Mouse (Mus musculus) forebrain, embryonic 13.5 days (tissue): Measurements from ENCODE around the gene Marcks. TPM values are rescaled to one million over a fixed set of nuclear protein-coding genes. Genes with fewer than 3 reads are reported as not detected.

Source experiments
- ATAC-seq: fragments of 200-750 bp; cut with Nextera tagmentation; 2 replicates; pipeline ENCODE4 v1.8.0; 2017
- H3K27ac ChIP-seq: fragments of 300-500 bp; sonication (generic); 2 replicates; pipeline ENCODE4 v1.5.1; 2015; ENCODE audit warnings: inconsistent platforms, mild to moderate bottlenecking, moderate library complexity
- H3K27me3 ChIP-seq: fragments of 300-500 bp; sonication (generic); 2 replicates; pipeline ENCODE4 v1.6.1; 2015; ENCODE audit warnings: mild to moderate bottlenecking, inconsistent platforms
- H3K36me3 ChIP-seq: fragments of 300-500 bp; sonication (generic); 2 replicates; pipeline ENCODE4 v1.6.1; 2015; ENCODE audit warnings: mild to moderate bottlenecking, inconsistent platforms; ENCODE audit not compliant: poor library complexity, severe bottlenecking
- H3K4me1 ChIP-seq: fragments of 300-500 bp; sonication (generic); 2 replicates; pipeline ENCODE4 v1.6.1; 2015; ENCODE audit warnings: inconsistent platforms
- H3K4me2 ChIP-seq: fragments of 300-500 bp; sonication (generic); 2 replicates; pipeline ENCODE4 v1.6.1; 2015; ENCODE audit warnings: inconsistent platforms, mild to moderate bottlenecking, moderate library complexity
- H3K4me3 ChIP-seq: fragments of 300-500 bp; sonication (generic); 2 replicates; pipeline ENCODE4 v1.5.1; 2015; ENCODE audit warnings: mild to moderate bottlenecking, inconsistent platforms
- H3K9ac ChIP-seq: fragments of 300-500 bp; sonication (generic); 2 replicates; pipeline ENCODE4 v1.6.1; 2015; ENCODE audit warnings: mild to moderate bottlenecking, inconsistent platforms
- H3K9me3 ChIP-seq: fragments of 300-500 bp; sonication (generic); replicated peaks from 2 replicates; pipeline ENCODE4 v1.6.1; 2016; ENCODE audit warnings: inconsistent platforms
- WGBS: fragments of 180-500 bp; shearing (Covaris S2); methylation state at CpG from one replicate; pipeline ENCODE4 v1.1.7; 2015; 5-methylcytosine and 5-hydroxymethylcytosine counted together
- polyA plus RNA-seq: library from polyadenylated mRNA; unstranded; fragments of >200 nt; fragmentation: Nextera tagmentation; extraction: Ambion mirVana; gene quantifications from 2 replicates; pipeline ENCODE4 v1.2.1, GENCODE M21; 2015

Marcks gene
- polyA plus RNA-seq, 1 experiment from 2014 or later, result 289 TPM

DNA sequence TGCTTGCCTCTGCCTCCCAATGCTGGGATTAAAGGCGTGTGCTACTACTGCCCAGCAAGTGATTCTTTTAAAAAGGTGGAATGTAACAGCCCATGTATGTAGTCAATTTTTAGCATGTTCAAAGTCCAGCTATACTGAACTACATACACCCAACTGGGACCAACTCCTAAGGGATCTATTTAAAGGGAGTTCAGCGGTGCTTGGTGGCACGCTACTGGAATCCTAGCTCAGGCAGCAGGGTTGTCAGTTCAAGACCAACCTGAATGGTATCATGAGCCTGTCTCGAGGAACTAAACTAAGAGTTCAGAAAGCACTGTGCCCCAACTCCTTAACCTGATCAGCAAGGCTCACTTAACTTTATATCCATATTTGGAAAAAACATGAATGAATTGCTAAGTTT, 6.0 kb downstream of the Marcks start:
- Histone ChIP-seq H3K27ac (no peak overlapping the region), H3K4me2 (no peak overlapping the region), H3K9me3 (no peaks in the 10 kb centered on the region; the same call in 1 of the 2 replicates), H3K36me3 (peaks cover 46% of the 10 kb centered on the region), H3K4me1 (peaks cover 11% of the 10 kb centered on the region), H3K4me3 (no peak overlapping the region), H3K27me3 (no peaks in the 10 kb centered on the region), H3K9ac (no peak overlapping the region)
- no peak for ATAC-seq
- WGBS, result 90% methylated on average over 4 of the region's 4 CpGs

DNA sequence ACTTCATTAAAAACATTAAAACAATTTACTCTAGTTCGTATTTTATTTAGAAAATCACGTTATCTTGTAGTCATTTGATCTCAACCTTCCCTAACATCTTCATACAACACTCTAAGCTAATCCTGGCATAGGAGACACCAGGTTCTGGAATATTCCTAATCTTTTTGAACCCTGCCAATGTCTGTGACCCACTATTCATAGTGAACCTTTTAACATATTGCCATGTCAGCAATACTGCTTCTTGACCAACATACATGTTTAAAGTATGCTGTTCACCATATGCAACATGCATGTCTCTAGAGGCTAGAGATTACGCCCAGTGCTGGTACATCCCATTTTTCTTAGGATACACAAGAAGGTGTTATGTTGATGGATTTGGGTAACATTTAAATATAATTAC, 9.1 kb downstream of the Marcks start:
- H3K9me3 ChIP-seq, result no peaks in the 10 kb centered on the region; the same call in 1 of the 2 replicates
- H3K9ac ChIP-seq, result no peak overlapping the region
- H3K27me3 ChIP-seq, result no peaks in the 10 kb centered on the region
- peaks cover 7% of the 10 kb centered on the region for H3K4me1 ChIP-seq
- H3K36me3 ChIP-seq, result peaks cover 31% of the 10 kb centered on the region
- no peak for ATAC-seq
- H3K27ac ChIP-seq, result no peak overlapping the region
- WGBS, result 95% methylated on average over 3 of the region's 3 CpGs
- H3K4me2 ChIP-seq, result no peak overlapping the region
- no peak overlapping the region for H3K4me3 ChIP-seq

DNA sequence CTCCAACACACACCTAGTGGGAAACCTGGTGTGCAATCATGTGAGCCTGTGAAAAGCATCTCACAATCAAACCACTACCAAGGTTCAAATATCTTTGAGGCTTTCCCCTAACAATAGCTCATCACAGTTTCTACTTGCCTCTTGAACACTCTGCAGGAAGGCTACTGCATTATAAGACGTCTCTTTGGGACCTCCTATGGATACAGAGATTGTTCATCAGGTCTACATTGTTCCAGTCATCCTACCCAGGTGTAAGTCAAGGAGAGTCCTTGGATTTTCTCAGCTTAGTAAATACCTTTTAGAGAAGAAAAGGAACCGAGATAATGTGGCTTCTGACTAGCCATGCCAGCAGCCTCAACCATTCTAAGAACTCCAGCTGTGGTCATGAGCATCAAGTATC, 23.4 kb downstream of the Marcks start:
- Histone ChIP-seq H3K36me3 (no peaks in the 10 kb centered on the region), H3K9me3 (no peaks in the 10 kb centered on the region), H3K4me2 (no peak overlapping the region), H3K9ac (no peak overlapping the region), H3K4me1 (no peaks in the 10 kb centered on the region), H3K27ac (no peak overlapping the region), H3K27me3 (no peaks in the 10 kb centered on the region), H3K4me3 (no peak overlapping the region)
- WGBS, result 58% methylated on average over 2 of the region's 2 CpGs
- no peak for ATAC-seq

DNA sequence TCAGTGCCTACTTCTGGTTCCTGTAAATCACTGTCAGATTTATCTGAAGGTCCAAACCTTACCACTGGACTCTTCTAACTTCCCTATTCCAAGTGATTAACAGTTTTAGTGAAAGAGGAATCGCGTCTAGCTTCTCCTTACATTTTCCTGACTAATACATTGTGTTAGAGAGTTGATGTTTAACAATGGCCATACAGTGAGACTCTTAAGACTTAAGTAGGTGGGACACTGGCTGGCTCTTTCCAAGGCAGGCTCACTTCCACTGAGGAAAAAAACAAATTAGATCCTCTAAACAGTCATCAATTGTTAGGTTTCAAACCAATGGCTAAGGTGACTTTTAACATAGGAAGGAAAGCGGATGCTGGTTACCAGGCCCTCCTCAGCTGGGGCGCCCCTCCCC, 25.9 kb downstream of the Marcks start:
- no peaks in the 10 kb centered on the region for H3K36me3 ChIP-seq
- no peak overlapping the region for H3K27ac ChIP-seq
- H3K4me3 ChIP-seq, result no peak overlapping the region
- H3K9ac ChIP-seq, result no peak overlapping the region
- ATAC-seq, result no peak
- no peaks in the 10 kb centered on the region for H3K27me3 ChIP-seq
- H3K4me2 ChIP-seq, result no peak overlapping the region
- H3K4me1 ChIP-seq, result no peaks in the 10 kb centered on the region
- 83% methylated on average over 4 of the region's 4 CpGs for WGBS
- H3K9me3 ChIP-seq, result no peaks in the 10 kb centered on the region

DNA sequence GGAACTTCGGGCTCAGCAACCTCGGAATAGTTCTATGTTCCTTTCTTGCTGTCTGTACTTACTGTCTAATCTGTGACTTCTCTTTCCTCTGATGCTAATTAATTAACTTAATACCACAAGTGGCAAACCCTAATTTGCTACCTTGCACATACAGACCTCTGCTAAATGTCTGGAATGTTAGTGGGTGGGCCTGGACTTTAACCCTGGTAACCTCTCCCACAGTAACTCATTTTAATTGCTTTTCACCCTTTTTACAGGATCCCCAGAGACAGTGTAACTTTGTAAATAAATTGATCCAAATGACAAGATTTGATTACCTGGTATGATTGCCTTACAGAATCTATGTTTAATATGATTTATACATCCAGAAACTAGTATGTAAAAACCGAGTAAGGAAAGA, 26.4 kb downstream of the Marcks start:
- Histone ChIP-seq H3K4me2 (no peak overlapping the region), H3K9ac (no peak overlapping the region)
- ATAC-seq, result no peak

DNA sequence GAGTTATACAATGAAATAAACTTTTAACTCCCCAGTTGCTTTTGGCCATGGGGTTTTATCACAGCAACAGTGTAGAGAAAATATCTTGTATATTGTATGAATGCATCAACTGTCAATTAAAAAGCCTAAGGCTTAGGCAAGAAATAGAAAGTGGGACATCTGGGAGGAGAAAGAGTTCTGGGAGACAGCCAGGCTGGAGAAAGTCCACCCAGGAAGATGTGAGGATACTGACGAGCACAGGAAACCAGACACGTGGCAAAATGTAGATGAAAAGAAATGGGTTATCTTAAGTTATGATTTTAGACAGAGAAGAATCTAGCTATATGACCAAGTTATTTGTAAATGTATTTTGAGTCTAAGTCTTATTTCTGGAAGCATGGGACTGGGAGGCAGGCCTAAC, 27.3 kb downstream of the Marcks start:
- H3K9ac ChIP-seq, result no peak overlapping the region
- no peaks in the 10 kb centered on the region for H3K36me3 ChIP-seq
- WGBS, result 91% methylated on average over 2 of the region's 2 CpGs
- no peaks in the 10 kb centered on the region for H3K9me3 ChIP-seq
- no peaks in the 10 kb centered on the region for H3K27me3 ChIP-seq
- no peak overlapping the region for H3K4me2 ChIP-seq
- H3K27ac ChIP-seq, result no peak overlapping the region
- no peak for ATAC-seq
- H3K4me1 ChIP-seq, result no peaks in the 10 kb centered on the region
- no peak overlapping the region for H3K4me3 ChIP-seq

More for the DNA sequence above, 26.4 kb downstream of the Marcks start:
- Histone ChIP-seq H3K4me1 (no peaks in the 10 kb centered on the region), H3K27ac (no peak overlapping the region), H3K27me3 (no peaks in the 10 kb centered on the region), H3K36me3 (no peaks in the 10 kb centered on the region), H3K4me3 (no peak overlapping the region), H3K9me3 (no peaks in the 10 kb centered on the region)
- WGBS, result 84% methylated on average over 3 of the region's 3 CpGs

DNA sequence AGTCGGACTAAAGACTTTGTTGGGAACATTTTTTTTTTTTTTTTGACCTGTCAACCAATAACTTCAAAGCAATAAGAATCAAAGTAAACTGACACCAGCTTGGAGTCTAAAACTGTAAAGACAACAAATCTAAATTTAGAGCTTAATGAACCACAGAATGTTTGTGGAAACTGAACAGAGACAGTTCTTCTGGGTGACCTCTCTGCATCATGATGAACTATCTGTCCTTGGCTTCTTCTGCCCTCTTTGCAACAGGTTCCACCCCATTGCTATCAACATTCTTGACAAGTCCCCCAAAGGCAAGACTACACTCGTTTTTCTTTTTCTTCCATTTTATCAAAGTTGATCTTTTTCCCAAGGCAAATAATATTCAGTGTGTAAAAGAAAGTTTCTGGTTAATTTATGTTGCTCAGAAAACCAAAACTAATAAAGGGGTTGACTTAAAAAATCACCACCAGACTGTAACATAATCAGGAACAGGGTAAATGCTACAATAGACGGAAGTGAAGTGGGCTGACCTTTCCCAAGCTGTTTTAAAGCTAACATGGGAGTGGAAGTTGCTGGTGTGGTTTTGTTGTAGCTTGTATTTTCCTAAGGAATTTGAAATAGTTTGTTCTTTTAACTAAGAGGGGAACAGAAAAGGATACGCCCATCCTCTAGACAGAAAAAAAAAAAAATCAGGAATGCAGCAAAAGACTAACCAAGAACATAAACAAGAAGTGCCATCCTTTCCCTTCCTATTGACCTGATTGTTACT, 31.7 kb downstream of the Marcks start:
- no peak overlapping the region for H3K9ac ChIP-seq
- H3K4me3 ChIP-seq, result no peak overlapping the region
- WGBS, result 91% methylated on average over 4 of the region's 4 CpGs
- H3K4me2 ChIP-seq, result no peak overlapping the region
- H3K9me3 ChIP-seq, result no peaks in the 10 kb centered on the region
- H3K27me3 ChIP-seq, result no peaks in the 10 kb centered on the region
- peaks cover 2% of the 10 kb centered on the region; the same call in 1 of the 2 replicates for H3K4me1 ChIP-seq
- H3K27ac ChIP-seq, result no peak overlapping the region
- ATAC-seq, result no peak
- no peaks in the 10 kb centered on the region for H3K36me3 ChIP-seq

DNA sequence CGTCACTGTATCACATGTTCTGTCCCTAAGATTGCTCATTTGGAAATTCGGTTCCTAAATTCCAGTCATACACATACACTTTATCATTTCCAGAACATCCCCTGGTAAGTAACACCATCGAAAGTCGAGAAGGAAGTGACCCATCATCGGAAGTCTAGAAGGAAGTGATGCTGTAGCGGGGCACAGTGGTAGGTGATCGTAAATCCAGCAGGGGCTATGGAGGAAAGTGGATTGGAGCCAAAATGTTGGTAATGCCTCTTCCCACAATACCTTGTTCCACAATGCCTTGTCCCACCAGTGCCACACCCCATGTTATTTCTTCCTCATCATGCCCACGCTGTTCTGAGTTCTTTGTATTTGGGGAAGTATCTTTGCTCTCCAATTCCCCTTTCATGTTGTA, 32.4 kb downstream of the Marcks start:
- no peaks in the 10 kb centered on the region for H3K9me3 ChIP-seq
- 92% methylated on average over 8 of the region's 8 CpGs for WGBS
- no peak overlapping the region for H3K27ac ChIP-seq
- ATAC-seq, result no peak
- no peaks in the 10 kb centered on the region for H3K36me3 ChIP-seq
- H3K4me1 ChIP-seq, result peaks cover 6% of the 10 kb centered on the region; the same call in 1 of the 2 replicates
- H3K4me2 ChIP-seq, result no peak overlapping the region
- no peak overlapping the region for H3K4me3 ChIP-seq
- no peaks in the 10 kb centered on the region for H3K27me3 ChIP-seq
- no peak overlapping the region for H3K9ac ChIP-seq

DNA sequence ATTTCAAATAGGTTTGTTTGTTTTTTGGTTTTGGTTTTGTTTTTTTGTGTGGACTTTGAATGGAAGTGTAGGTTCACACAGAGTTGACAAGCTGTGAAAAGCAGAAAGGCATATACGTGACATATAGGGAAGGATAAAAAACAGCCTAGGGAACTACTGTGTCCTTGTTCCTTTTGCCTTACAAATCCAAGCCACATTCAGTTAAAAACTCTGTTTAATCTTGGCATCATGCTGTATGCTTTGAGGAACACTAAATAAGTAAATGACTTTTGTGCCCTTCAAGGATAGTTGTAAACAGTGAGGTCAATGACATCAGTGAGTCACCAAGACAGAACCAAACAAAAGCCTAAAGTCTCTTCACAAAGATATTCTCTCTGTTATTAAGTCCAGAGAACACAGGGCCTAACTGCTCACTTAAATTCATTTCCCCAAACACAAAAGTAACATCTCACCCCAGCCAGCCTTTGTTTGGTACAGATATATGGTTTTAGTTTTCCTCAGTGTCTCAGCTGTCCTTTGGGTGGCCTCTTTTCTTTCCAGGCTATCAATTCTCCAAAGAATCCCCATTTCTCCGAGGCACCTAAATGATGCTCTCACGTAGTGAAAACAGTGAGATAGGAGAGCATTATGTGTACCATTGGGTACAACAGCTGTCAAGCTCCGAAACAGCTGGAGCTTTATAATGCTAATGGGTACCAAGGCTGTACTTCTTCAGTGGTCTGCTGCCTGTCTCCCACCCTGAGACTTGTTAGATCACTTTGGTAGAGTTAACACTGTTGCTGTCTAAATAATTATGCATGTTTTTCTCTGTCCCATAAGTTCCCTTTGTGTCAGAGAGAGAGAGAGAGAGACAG, 36.3 kb downstream of the Marcks start:
- peaks cover 5% of the 10 kb centered on the region; the same call in 1 of the 2 replicates for H3K9me3 ChIP-seq
- H3K4me1 ChIP-seq, result peaks cover 6% of the 10 kb centered on the region; the same call in 1 of the 2 replicates
- H3K27ac ChIP-seq, result no peak overlapping the region; the same call in none of the 2 replicates
- H3K4me3 ChIP-seq, result no peak overlapping the region
- no peak overlapping the region for H3K9ac ChIP-seq
- H3K4me2 ChIP-seq, result no peak overlapping the region
- H3K27me3 ChIP-seq, result no peaks in the 10 kb centered on the region
- no peak for ATAC-seq
- no peaks in the 10 kb centered on the region for H3K36me3 ChIP-seq
- WGBS, result 54% methylated on average over 4 of the region's 4 CpGs

DNA sequence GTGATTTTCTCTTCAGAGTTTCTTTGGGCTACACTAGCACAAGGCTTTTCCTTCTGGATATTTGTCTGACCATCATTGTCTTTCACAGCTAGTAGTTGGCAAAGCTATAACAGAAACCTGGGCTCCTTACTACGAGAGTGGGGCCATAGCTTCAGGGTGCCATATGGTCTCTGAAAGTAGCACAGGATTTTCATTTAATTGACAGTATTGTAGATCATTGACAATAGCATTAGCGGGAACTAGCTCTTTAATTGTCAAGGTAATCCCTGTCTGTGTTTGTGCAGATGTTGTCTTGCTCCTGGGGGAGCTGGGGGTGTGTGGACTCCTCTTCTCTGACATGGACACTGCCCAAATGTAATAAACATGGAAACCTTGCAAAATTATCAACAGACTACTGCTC, 37.0 kb downstream of the Marcks start:
- peak; percentile 69 for ATAC-seq
- 21% methylated on average over 2 of the region's 2 CpGs for WGBS
- H3K4me3 ChIP-seq, result no peak overlapping the region
- H3K27ac ChIP-seq, result peak overlapping the region; percentile 28
- no peak overlapping the region for H3K9ac ChIP-seq
- no peak overlapping the region for H3K4me2 ChIP-seq
- H3K36me3 ChIP-seq, result no peaks in the 10 kb centered on the region
- H3K4me1 ChIP-seq, result peaks cover 6% of the 10 kb centered on the region; the same call in 1 of the 2 replicates
- peaks cover 5% of the 10 kb centered on the region; the same call in 1 of the 2 replicates for H3K9me3 ChIP-seq
- no peaks in the 10 kb centered on the region for H3K27me3 ChIP-seq

DNA sequence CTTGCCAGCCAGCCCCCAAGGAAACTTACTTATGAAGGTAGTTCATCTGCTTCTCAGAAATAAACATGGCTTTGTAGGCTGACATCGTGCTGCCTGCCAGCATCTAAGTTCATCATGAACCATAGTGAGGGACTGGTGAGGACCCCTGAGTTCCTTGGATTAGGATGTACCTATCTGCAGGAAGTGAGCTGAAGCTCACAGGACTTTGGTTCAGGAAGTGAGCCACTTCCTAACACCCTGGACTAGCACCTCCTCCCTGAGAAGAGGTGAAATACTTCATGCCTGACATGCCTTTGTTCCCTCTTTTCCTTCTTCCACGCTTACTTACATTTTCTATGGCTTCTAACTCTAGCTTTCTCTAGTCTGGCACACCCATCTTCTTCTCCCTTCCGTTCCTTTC, 42.2 kb downstream of the Marcks start:
- peaks cover 5% of the 10 kb centered on the region; the same call in 1 of the 2 replicates for H3K9me3 ChIP-seq
- no peak overlapping the region for H3K4me2 ChIP-seq
- H3K4me3 ChIP-seq, result no peak overlapping the region
- H3K9ac ChIP-seq, result no peak overlapping the region
- no peaks in the 10 kb centered on the region for H3K27me3 ChIP-seq
- H3K36me3 ChIP-seq, result no peaks in the 10 kb centered on the region
- no peaks in the 10 kb centered on the region for H3K4me1 ChIP-seq
- ATAC-seq, result no peak
- WGBS, result 82% methylated on average over 3 of the region's 3 CpGs
- no peak overlapping the region for H3K27ac ChIP-seq

DNA sequence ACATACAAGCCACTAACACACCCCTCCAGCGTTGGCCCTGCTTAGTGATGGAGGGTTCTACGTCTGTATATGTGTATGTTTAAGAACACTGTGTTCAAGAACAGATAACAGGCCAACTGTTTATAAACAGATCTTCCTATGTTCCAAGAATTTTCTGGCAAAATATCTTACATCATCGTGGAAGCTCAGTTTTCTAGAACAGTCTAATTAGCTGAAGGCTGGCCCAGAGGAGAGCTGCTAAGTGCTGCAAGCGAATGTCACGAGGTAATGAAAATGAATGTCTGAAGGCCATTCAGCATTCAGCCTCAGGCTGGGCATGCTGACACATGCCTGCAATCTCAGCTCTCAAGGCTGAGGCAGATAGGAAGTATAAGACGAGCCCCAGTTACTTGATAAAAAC, 42.9 kb downstream of the Marcks start:
- Histone ChIP-seq H3K36me3 (no peaks in the 10 kb centered on the region), H3K9ac (no peak overlapping the region), H3K27me3 (no peaks in the 10 kb centered on the region), H3K27ac (no peak overlapping the region), H3K4me2 (no peak overlapping the region), H3K9me3 (peaks cover 5% of the 10 kb centered on the region; the same call in 1 of the 2 replicates), H3K4me1 (no peaks in the 10 kb centered on the region), H3K4me3 (no peak overlapping the region)
- ATAC-seq, result no peak
- WGBS, result 65% methylated on average over 6 of the region's 6 CpGs
